Mouse (Mus musculus) CD4-positive helper T cell, adult 2 months (primary cell): Measurements from ENCODE around the gene Clec12a.
A peak's percentile ranks its signal among the peaks of the same experiment; 100 is the strongest.
"Not testable (repeated sequence)": the region's sequence is repeated elsewhere in the genome, so short reads cannot be mapped to it uniquely, and the experiment has no call there.

ENCODE experiments used
- DNase-seq: peaks from one replicate; pipeline ENCODE4 v3.0.0-alpha.2; 2012; ENCODE audit warnings: low read depth, missing footprints, low spot score

The Clec12a gene

GRCm38 (mm10) chr6:129342391-129342790, at the start of gene Clec12a:
TSS of gene Clec12a (plus strand) at chr6:129342691.
- DNase-seq = not testable (repeated sequence)

GRCm38 (mm10) chr6:129304180-129304579, 38.3 kb upstream of the Clec12a start:
- peak; percentile 64 for DNase-seq

- DNase-seq = no peak
Observed at GRCm38 (mm10) chr6:129312499-129312898, 30.0 kb upstream of the Clec12a start.

GRCm38 (mm10) chr6:129314655-129315168, 27.8 kb upstream of the Clec12a start:
- DNase-seq = no peak

GRCm38 (mm10) chr6:129315698-129316097, 26.8 kb upstream of the Clec12a start:
- DNase-seq = no peak

GRCm38 (mm10) chr6:129316463-129316862, 26.0 kb upstream of the Clec12a start:
- DNase-seq = no peak

GRCm38 (mm10) chr6:129318395-129318794, 24.1 kb upstream of the Clec12a start:
- peak; percentile 54 for DNase-seq

GRCm38 (mm10) chr6:129319331-129319730, 23.2 kb upstream of the Clec12a start:
- no peak for DNase-seq

GRCm38 (mm10) chr6:129326016-129326415, 16.5 kb upstream of the Clec12a start:
- DNase-seq = peak; percentile 38

GRCm38 (mm10) chr6:129326568-129327150, 15.8 kb upstream of the Clec12a start:
- peak; percentile 55 for DNase-seq

GRCm38 (mm10) chr6:129331610-129332009, 10.9 kb upstream of the Clec12a start, which contains the start of gene 4922502D21Rik:
TSS of gene 4922502D21Rik (minus strand) at chr6:129331796.
- no peak for DNase-seq

- DNase-seq = peak; percentile 84
Observed at GRCm38 (mm10) chr6:129333674-129334078, 8.8 kb upstream of the Clec12a start.

GRCm38 (mm10) chr6:129337751-129338150, 4.7 kb upstream of the Clec12a start:
- DNase-seq = no peak

GRCm38 (mm10) chr6:129344408-129344807, 1.9 kb downstream of the Clec12a start:
- no peak for DNase-seq

- DNase-seq = no peak
Observed at GRCm38 (mm10) chr6:129349524-129350352, 7.2 kb downstream of the Clec12a start.

GRCm38 (mm10) chr6:129351091-129351490, 8.6 kb downstream of the Clec12a start:
- no peak for DNase-seq

- no peak for DNase-seq
Observed at GRCm38 (mm10) chr6:129355774-129356173, 13.3 kb downstream of the Clec12a start.

GRCm38 (mm10) chr6:129356430-129356829, 13.9 kb downstream of the Clec12a start:
- no peak for DNase-seq

GRCm38 (mm10) chr6:129359515-129359914, 17.0 kb downstream of the Clec12a start:
- DNase-seq = no peak

GRCm38 (mm10) chr6:129363942-129364341, 21.5 kb downstream of the Clec12a start:
- DNase-seq = no peak

- DNase-seq = peak; percentile 55
Observed at GRCm38 (mm10) chr6:129365959-129366359, 23.5 kb downstream of the Clec12a start.

- no peak for DNase-seq
Observed at GRCm38 (mm10) chr6:129369374-129370132, 27.1 kb downstream of the Clec12a start.
